Mouse (Mus musculus): ENCODE data around the gene Smad6.
A peak's percentile ranks its signal among the peaks of the same experiment; 100 is the strongest.

Smad6 gene

DNA sequence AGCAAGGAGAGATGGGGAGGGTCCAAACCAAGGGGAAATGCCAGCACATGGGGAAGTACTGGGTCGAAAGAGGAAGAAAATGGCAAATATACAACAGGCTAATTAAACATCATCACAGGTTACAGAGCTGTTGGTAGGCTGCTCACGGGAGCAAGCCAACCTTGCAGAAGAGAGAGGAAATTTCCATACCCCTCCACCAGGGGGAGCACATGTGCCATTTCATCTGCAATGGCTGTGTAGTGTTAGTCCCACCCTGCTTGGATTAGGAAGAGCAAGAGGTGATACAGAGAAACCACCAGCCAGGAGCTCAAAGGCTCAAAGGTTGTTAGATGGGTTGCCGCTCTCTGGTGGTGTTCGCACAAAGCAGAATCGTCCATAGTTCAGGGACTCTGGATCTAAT is 105.9 kb downstream of the Smad6 start:
- DNase-seq (ENCODE audit: low read depth, low spot score) = peak; percentile 76

DNA sequence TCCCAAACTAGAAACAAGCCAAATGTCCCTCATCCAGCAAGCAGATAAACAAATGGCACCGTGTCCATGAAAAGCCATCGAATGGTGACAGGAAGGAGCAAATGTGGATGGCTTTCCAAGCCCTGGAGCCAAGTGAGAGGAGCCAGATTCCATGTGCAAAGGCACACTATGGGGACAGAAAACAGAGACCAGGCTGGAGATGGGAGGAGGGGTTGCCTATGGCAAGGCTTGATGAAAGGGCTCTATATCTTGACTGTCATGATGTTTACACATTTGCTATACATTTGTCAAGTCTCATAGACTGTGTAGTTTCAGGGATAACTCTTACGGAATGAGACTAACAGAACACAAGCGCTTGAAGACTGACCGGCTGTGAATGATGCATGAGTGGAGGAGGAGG is 106.9 kb downstream of the Smad6 start:
- no peak for DNase-seq (ENCODE audit: low read depth, low spot score)

DNA sequence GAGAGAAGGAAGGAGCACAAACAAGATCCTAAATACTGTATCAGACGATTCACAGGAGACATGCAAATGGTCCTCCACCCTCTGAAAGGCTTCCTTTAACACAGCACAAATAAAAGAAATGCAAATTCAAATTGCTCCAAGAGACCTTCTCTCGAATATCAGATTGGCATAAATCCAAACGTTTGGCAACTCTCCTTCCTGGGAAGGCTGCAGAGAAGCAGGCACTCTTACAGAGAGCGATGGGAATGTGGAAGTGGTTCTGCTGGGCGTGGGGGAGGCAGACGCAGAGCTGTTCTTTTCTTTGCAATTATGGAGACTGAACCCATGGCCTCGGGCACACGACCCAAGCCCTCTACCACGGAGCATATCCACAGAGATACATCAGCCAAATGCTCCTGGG is 109.8 kb downstream of the Smad6 start:
- no peak for DNase-seq (ENCODE audit: low read depth, low spot score)

DNA sequence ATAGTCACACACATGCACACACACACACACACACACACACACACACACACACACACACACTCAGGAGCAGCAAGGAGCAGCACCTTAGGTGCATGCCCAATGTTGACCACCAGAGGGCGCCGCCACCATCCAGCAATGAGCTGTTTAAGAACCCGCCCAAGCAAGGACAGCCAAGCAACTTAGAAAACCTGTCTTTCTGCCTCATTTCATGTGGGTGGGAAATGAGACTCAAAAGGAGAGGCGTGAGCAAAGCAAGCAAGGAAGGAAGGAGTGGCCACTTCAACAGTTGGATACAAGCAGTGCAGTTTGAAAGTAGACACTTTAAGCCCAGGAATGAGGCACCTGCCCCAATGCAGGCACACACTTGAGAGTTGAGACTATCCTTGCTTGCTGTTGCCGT is 112.2 kb downstream of the Smad6 start:
- DNase-seq (ENCODE audit: low read depth, low spot score) = peak; percentile 83

DNA sequence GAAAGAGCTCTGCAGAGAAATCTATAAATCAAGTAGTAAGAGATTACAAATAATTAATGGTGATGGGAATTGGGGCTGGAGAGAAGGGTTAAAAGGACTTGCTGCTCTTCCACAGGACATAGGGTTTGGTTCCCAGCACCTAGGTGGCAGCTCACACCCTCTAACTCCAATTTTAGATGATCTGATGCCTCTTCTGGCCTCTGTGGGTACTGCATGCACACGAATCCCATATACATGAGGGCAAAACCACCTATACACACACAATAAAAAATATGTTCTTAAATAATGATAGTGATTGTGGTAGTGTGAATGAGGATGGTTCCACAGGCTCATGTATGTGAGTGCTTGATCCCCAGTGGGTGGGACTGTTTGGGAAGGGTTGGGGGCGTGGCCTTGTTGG is 117.3 kb downstream of the Smad6 start:
- DNase-seq (ENCODE audit: low read depth, low spot score) = peak; percentile 45

Data from ES-CJ7 (cell line).